Mouse (Mus musculus): ENCODE results near the gene Gm20388.

Gene Gm20388

DNA sequence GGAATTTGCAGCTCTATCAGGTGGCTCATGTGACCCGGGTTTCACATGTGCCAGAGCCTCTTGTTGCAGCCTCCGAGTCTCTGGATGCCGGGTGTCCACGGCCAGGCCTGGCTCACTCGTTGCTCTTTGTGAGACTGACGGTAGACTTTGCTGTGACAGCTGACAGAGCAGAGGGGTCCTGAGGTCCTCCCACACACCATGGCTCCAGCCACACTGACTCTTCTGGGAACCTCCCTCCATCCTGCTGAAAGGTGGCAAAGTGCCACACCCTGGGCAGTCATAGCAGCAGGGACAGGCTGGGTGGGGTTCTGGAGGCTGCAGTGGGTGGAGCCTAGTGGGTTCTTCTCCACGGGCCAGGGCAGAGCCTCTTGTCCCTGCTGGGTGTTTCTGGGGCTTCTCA, 1849.8 kb downstream of the Gm20388 start:
- no peak for DNase-seq (ENCODE audit: extremely low spot score, low spot score)

DNA sequence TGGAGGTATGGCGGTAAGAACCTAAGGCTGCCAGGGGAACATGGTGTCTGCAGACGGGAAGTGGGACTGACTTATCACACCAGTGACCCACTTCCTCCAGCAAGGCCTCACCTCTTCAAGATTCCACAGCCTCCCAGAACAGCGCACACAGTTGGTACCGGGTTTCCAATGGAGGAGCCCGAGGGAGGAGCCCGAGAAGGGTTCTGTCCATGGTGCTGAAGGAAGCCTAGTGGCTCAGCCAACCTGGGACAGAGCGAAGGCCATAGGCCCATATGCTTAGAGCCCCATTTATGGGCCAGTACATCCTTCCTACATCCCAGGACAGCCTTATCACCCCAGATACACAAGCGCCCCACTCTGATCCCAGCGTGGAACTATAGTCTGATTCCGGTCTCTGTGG, 1850.8 kb downstream of the Gm20388 start:
- peak; percentile 68 for DNase-seq (ENCODE audit: extremely low spot score, low spot score)

- no peak for DNase-seq (ENCODE audit: extremely low spot score, low spot score)
Measured at GRCm38 (mm10) chr8:121762999-121763699, 1852.5 kb downstream of the Gm20388 start.

GRCm38 (mm10) chr8:121763700-121764013, 1853.0 kb downstream of the Gm20388 start:
- DNase-seq (ENCODE audit: extremely low spot score, low spot score), result no peak

- no peak for DNase-seq (ENCODE audit: extremely low spot score, low spot score)
Measured at GRCm38 (mm10) chr8:121765594-121766138, 1855.0 kb downstream of the Gm20388 start.

- no peak for DNase-seq (ENCODE audit: extremely low spot score, low spot score)
Measured at GRCm38 (mm10) chr8:121769095-121769494, 1858.5 kb downstream of the Gm20388 start.

DNA sequence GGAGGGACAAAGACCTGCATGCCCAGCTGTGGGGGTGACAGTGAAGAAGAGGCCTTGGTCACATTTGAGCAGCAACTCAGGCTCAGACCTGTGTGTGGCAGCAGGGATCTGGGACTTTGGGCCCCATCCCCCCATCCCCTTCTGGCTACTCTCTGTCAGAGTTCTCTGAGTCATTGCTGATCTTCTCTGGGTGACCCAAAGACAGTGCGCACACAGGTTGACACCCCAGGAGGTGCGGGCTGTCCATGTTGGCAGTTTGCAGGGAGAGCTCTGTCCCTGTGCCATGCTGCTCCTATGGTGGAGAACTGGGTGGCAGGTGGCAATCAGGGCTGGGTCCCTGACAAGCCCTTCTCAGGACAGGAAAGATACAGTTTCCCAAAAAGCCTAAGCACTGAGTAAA, 1859.0 kb downstream of the Gm20388 start:
- DNase-seq (ENCODE audit: extremely low spot score, low spot score), result no peak

GRCm38 (mm10) chr8:121770845-121771752, 1860.5 kb downstream of the Gm20388 start:
- peak; percentile 33 for DNase-seq (ENCODE audit: extremely low spot score, low spot score)

DNA sequence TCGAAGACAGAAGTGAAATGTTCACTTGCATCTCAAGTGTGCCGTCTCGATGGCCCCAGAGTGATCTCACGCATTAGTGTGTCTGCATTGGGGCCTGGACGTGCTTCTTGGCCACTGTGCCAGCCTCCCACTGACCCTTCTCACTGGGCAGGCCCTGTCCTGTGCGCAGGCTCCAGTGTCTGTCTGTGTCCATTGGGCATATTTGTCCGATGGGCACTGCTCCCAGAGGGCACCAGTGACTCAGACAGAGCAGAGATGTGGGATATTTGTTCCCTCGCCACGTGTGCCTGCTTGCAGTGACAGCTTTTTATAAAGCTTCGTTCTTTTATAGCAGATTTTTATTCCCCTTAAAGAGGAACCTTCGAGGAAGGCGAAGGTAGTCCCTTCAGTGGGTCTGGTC, 1863.2 kb downstream of the Gm20388 start:
- DNase-seq (ENCODE audit: extremely low spot score, low spot score), result no peak

DNA sequence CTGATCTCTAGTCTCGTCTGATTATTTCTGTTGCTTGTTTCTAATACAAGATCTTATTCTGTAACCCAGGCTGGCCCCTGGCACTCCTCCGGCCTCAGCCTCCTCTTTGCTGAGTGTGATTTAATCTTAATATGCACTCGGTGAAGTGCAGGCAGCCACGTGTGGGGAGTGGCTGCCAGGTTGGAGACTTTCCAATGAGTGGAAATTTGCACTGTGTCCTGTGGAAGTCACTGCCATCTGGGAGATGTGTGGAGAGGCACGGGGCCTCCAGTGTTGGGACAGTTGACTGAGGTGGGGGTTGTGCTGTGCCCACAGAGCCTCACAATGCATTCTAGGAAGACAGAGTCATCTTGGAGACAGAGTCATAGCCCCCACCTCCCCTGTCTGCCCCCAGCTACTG, 1871.9 kb downstream of the Gm20388 start:
- no peak for DNase-seq (ENCODE audit: extremely low spot score, low spot score)

DNA sequence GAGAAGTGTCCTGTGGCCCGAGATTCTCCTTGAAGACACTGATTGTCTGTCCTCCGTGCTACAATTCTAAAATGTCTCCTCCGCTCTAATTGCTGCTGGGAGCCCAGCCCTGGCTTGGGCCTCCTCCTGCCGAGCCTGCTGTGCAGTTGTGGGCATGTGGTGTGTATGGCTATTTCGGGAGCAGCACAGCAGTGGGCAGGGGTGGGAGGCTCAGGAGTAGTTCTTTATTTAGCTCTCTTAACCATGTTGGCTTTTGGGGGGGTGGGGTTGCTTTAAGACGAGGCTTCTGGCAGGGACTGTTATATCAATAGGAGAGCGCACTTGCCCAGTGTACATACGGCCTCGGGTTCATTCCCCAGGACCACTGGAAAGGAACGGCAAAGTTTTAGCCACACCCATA, 1875.9 kb downstream of the Gm20388 start:
- DNase-seq (ENCODE audit: extremely low spot score, low spot score), result no peak

DNA sequence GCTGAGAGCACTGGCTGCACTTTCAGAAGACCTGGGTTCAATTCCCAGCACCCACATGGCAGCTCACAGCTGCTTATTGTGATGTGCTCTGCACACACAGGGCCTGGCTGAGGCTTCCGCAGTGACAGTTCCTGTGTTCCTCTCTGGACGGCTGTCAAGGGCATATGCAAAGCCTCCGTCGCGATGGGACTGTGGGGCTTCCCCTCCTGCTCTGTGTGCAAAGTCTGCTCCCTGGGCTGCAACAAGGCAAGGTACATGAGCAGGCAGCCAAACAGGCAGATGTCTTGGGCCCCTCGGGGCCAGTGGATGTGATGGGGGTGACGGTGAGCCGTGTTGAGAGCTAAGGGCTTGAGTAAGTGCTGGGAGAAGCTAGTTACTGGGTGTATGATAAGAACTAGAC, 1878.1 kb downstream of the Gm20388 start:
- DNase-seq (ENCODE audit: extremely low spot score, low spot score), result no peak

DNA sequence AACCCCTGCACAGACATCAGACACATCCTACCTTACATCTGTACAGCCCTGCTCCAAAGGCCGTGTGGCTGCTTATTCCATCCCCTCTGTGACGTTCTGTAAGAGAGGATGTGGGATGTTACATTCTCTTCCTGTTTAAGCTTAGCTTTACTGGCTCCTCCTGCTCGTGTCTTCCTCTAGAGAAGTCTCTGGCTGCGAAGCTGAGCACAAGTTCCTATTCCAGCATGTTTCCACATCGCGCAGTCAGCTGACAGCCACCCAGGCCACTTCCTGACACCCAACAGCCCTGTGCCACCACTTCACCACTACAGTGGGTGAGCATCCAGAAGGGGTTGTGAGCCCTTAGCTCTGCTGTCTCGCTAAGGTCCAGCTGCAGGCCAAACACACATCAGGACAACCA, 1881.5 kb downstream of the Gm20388 start:
- DNase-seq (ENCODE audit: extremely low spot score, low spot score), result no peak

GRCm38 (mm10) chr8:121792627-121793026, 1882.0 kb downstream of the Gm20388 start:
- DNase-seq (ENCODE audit: extremely low spot score, low spot score), result no peak

DNA sequence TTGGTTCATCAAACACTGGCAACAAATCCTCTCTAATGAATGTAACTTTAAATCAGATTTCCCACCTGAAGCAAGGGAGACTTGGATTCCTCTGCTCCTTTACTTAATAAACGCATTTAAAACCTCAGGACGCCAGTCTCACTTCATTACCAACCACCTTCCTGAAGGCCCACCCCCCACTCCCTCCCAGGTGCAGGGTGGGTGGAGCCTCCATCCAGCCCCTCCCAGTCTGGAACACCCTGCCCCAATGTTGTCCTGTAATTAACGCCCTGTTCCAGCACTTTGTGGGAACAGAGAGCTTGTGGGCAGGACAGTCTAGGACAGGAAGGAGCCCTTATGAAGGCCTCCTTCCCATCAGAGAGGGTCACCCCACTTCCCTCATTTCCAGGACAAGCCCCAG, 1883.5 kb downstream of the Gm20388 start:
- DNase-seq (ENCODE audit: extremely low spot score, low spot score), result no peak

GRCm38 (mm10) chr8:121795461-121795860, 1884.8 kb downstream of the Gm20388 start:
- DNase-seq (ENCODE audit: extremely low spot score, low spot score), result no peak

DNA sequence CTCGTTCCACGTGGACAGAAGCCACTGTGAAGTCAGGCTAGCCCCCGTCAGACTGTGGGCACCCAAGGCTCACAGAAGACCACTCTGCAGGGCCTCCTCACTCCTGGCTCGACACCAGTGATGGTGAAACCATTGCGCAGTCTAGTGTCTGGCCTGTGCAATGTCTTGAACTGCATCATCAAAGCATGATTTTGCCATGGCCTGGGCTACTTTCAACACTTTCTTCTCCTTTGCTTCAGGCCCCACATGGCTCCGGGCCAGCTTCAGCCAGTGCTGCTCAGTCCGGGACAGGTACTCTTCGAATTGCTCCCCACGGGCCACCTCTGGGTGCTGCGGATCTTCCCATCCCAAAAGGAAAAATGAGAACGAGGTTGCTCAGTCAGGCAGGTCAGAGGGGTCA, 1885.8 kb downstream of the Gm20388 start:
- DNase-seq (ENCODE audit: extremely low spot score, low spot score), result no peak

DNA sequence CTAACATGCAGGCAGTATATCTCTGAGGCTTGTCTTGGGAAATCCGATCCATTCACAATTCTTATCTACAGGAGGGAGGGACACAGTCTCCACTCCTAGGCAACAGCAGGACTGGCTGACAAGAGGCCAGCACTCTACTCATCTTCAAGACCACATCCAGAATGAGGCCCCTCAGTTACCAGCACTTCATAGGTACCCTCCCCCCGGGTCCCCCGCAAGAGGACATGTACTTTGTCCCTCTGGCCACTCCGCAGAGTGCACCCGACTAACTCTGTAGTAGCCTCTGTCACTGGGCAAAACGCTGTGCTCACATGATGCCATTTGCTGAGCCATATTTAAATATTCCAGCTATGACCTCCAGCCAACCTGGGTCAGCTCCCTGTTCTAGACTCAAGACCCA, 1887.8 kb downstream of the Gm20388 start:
- no peak for DNase-seq (ENCODE audit: extremely low spot score, low spot score)

GRCm38 (mm10) chr8:121804829-121805228, 1894.2 kb downstream of the Gm20388 start:
- no peak for DNase-seq (ENCODE audit: extremely low spot score, low spot score)

DNA sequence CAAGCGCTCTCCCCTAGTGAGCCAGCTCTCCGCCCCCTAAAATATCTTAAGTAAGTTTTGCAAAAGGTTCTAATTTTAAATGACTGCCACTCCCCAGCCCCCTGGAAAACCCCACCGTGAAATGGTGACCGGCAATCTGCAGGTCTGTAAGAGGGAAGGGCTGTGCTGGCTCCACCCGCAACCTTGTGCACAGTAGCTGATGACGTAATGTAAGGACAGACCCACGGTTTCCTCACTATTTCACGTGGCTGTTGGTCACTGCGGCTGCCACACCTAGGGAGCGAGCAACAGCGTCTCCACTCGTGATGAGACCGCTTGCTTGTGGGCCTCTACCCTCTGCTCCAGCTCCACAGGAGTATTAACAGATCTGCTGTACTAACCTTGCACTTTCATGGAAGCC, 1895.5 kb downstream of the Gm20388 start:
- DNase-seq (ENCODE audit: extremely low spot score, low spot score), result no peak

GRCm38 (mm10) chr8:121808032-121808431, 1897.4 kb downstream of the Gm20388 start:
- no peak for DNase-seq (ENCODE audit: extremely low spot score, low spot score)

DNA sequence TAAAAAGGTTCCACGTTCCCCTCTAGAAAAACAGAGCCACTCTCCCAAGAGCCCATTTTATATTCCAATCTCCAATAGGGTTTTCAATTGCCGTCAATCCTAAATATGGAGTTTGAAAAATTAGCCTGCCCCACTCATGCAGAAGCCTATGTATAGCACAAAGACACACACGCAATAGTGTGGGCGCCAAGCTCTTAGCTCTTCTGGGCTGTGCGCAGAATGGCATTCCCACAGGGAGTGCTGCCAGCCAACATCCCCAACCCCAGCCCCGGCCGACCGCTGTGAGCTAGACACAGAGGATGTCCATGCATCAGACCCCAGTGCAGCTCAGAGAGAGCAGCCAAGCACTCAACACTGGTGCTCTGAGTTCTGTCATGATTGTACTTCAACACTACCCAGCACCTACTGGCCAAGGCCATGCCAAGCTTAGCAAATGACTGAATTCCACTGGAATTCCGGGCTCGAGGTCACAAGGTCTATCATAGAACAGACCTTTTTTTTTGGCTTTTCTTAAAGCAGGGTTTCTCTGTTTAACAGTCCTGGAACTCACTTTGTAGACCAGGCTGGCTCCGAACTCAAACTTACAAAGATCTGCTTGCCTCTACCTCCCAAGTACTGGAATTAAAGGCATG, 1899.0 kb downstream of the Gm20388 start:
- no peak for DNase-seq (ENCODE audit: extremely low spot score, low spot score)
